Mouse (Mus musculus): ENCODE results near the gene Adamts20.

DNA sequence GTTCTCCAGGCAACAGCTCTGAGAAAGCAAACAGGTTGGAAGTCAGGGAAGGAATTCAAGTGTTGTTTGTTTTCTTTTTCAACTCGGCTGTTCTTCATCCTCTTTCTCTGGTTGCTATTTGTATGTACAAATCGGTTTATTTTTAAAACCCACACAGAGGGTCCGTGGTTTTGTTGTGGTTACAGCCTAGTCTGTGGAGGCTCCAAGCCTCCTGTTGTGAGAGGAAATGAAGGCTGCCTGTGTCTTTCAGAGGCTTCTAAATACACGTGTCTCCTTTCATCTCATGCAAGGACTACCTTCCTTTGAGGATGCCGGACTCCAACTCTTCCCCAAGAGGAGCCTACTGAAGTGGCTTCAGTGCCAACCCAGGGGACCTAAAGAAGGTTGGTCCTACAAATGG is 234.0 kb downstream of the Adamts20 start:
- TF ChIP-seq CTCF (IDR thresholded peaks at IDR 0.05; ENCODE audit: borderline replicate concordance, extremely low read depth, insufficient read depth, insufficient read length) (no peak), POLR2A (IDR thresholded peaks at IDR 0.05; ENCODE audit: borderline replicate concordance, extremely low read depth, insufficient read depth, insufficient read length, poor library complexity, severe bottlenecking) (no peak)
